Mouse (Mus musculus): ENCODE data around the gene Chka. TPM values are rescaled to one million over a fixed set of nuclear protein-coding genes. Genes with fewer than 3 reads are reported as not detected.

Gene Chka
- total RNA-seq, 1 experiment, result 79.6 TPM

- no peaks in the 10 kb centered on the region for H3K9me3 ChIP-seq (ENCODE audit: control insufficient read depth, insufficient read depth, low read depth, low read length)
- in situ Hi-C loops (cut with MboI; ENCODE audit: low sequenced_read_pairs in 2 of 2, unreplicated experiment in 2 of 2), result no loop called here
- peaks cover 6% of the 10 kb centered on the region; the same call in 1 of the 2 replicates for H3K36me3 ChIP-seq (ENCODE audit: control insufficient read depth, insufficient read depth, low read length, poor library complexity, severe bottlenecking)
- TF ChIP-seq HCFC1 (IDR thresholded peaks at IDR 0.05; ENCODE audit: borderline replicate concordance, insufficient read depth, low read length) (no peak), CHD2 (IDR thresholded peaks at IDR 0.05; ENCODE audit: low read depth, low read length) (no peak)
- peaks cover 0 to 2% of the 10 kb centered on the region in 2 experiments; a peak in 1 of 4 replicates for H3K4me1 ChIP-seq (ENCODE audit: control insufficient read depth in 2 of 2, insufficient read depth in 2 of 2, low read length in 2 of 2, poor library complexity in 1 of 2)
- DNase-seq (ENCODE audit: low read depth, low spot score), result no peak
- H3K27ac ChIP-seq (ENCODE audit: insufficient read depth, low read depth, low read length, poor library complexity, severe bottlenecking), result no peak overlapping the region
- H3K4me3 ChIP-seq (ENCODE audit: insufficient read depth in 1 of 2, low read depth in 1 of 2, low read length in 2 of 2, poor library complexity in 1 of 2, severe bottlenecking in 1 of 2), result no peak overlapping the region
- H3K9ac ChIP-seq (ENCODE audit: insufficient read depth, low read depth, low read length, poor library complexity, severe bottlenecking), result no peak overlapping the region
These were observed 35.7 kb upstream of the Chka start for GRCm38 (mm10) chr19:3815824-3816223.

- Histone ChIP-seq H3K9me3 (ENCODE audit: control insufficient read depth, insufficient read depth, low read depth, low read length) (no peaks in the 10 kb centered on the region), H3K27ac (ENCODE audit: insufficient read depth, low read depth, low read length, poor library complexity, severe bottlenecking) (no peak overlapping the region), H3K36me3 (ENCODE audit: control insufficient read depth, insufficient read depth, low read length, poor library complexity, severe bottlenecking) (peaks cover 4% of the 10 kb centered on the region; the same call in 1 of the 2 replicates), H3K4me3 (ENCODE audit: insufficient read depth in 1 of 2, low read depth in 1 of 2, low read length in 2 of 2, poor library complexity in 1 of 2, severe bottlenecking in 1 of 2) (no peak overlapping the region), H3K4me1 (ENCODE audit: control insufficient read depth in 2 of 2, insufficient read depth in 2 of 2, low read length in 2 of 2, poor library complexity in 1 of 2) (peaks cover 0 to 2% of the 10 kb centered on the region in 2 experiments; a peak in 1 of 4 replicates), H3K9ac (ENCODE audit: insufficient read depth, low read depth, low read length, poor library complexity, severe bottlenecking) (no peak overlapping the region)
- DNase-seq (ENCODE audit: low read depth, low spot score), result no peak
- TF ChIP-seq ZNF384 (IDR thresholded peaks at IDR 0.05; ENCODE audit: low read depth, low read length) (no peak), HCFC1 (IDR thresholded peaks at IDR 0.05; ENCODE audit: borderline replicate concordance, insufficient read depth, low read length) (no peak), CHD2 (IDR thresholded peaks at IDR 0.05; ENCODE audit: low read depth, low read length) (no peak), ZC3H11A (IDR thresholded peaks at IDR 0.05; ENCODE audit: borderline replicate concordance, low read depth, low read length) (no peak), MAFK (IDR thresholded peaks at IDR 0.05; ENCODE audit: insufficient read depth, low read depth, low read length) (no peak)
- in situ Hi-C loops (cut with MboI; ENCODE audit: low sequenced_read_pairs in 2 of 2, unreplicated experiment in 2 of 2), result no loop called here
These were observed 32.5 kb upstream of the Chka start for GRCm38 (mm10) chr19:3819080-3819479.

GRCm38 (mm10) chr19:3819899-3820444 is 31.6 kb upstream of the Chka start:
- Histone ChIP-seq H3K27ac (ENCODE audit: insufficient read depth, low read depth, low read length, poor library complexity, severe bottlenecking) (no peak overlapping the region), H3K9me3 (ENCODE audit: control insufficient read depth, insufficient read depth, low read depth, low read length) (no peaks in the 10 kb centered on the region), H3K9ac (ENCODE audit: insufficient read depth, low read depth, low read length, poor library complexity, severe bottlenecking) (no peak overlapping the region), H3K36me3 (ENCODE audit: control insufficient read depth, insufficient read depth, low read length, poor library complexity, severe bottlenecking) (peaks cover 2% of the 10 kb centered on the region; the same call in 1 of the 2 replicates), H3K4me1 (ENCODE audit: control insufficient read depth in 2 of 2, insufficient read depth in 2 of 2, low read length in 2 of 2, poor library complexity in 1 of 2) (peaks cover 0 to 2% of the 10 kb centered on the region in 2 experiments; a peak in 1 of 4 replicates), H3K4me3 (ENCODE audit: insufficient read depth in 1 of 2, low read depth in 1 of 2, low read length in 2 of 2, poor library complexity in 1 of 2, severe bottlenecking in 1 of 2) (no peak overlapping the region)
- in situ Hi-C loops (cut with MboI; ENCODE audit: low sequenced_read_pairs in 2 of 2, unreplicated experiment in 2 of 2), result no loop called here
- TF ChIP-seq HCFC1 (IDR thresholded peaks at IDR 0.05; ENCODE audit: borderline replicate concordance, insufficient read depth, low read length) (no peak), MAFK (IDR thresholded peaks at IDR 0.05; ENCODE audit: insufficient read depth, low read depth, low read length) (no peak), CHD2 (IDR thresholded peaks at IDR 0.05; ENCODE audit: low read depth, low read length) (no peak), ZNF384 (IDR thresholded peaks at IDR 0.05; ENCODE audit: low read depth, low read length) (no peak), ZC3H11A (IDR thresholded peaks at IDR 0.05; ENCODE audit: borderline replicate concordance, low read depth, low read length) (no peak)
- no peak for DNase-seq (ENCODE audit: low read depth, low spot score)

GRCm38 (mm10) chr19:3825044-3825443 is 26.5 kb upstream of the Chka start:
- no peak overlapping the region for H3K9ac ChIP-seq (ENCODE audit: insufficient read depth, low read depth, low read length, poor library complexity, severe bottlenecking)
- no peak for DNase-seq (ENCODE audit: low read depth, low spot score)
- TF ChIP-seq ZNF384 (IDR thresholded peaks at IDR 0.05; ENCODE audit: low read depth, low read length) (no peak), HCFC1 (IDR thresholded peaks at IDR 0.05; ENCODE audit: borderline replicate concordance, insufficient read depth, low read length) (no peak), CHD2 (IDR thresholded peaks at IDR 0.05; ENCODE audit: low read depth, low read length) (no peak), MAFK (IDR thresholded peaks at IDR 0.05; ENCODE audit: insufficient read depth, low read depth, low read length) (no peak), ZC3H11A (IDR thresholded peaks at IDR 0.05; ENCODE audit: borderline replicate concordance, low read depth, low read length) (no peak)
- H3K36me3 ChIP-seq (ENCODE audit: control insufficient read depth, insufficient read depth, low read length, poor library complexity, severe bottlenecking), result no peaks in the 10 kb centered on the region
- H3K27ac ChIP-seq (ENCODE audit: insufficient read depth, low read depth, low read length, poor library complexity, severe bottlenecking), result no peak overlapping the region
- H3K4me1 ChIP-seq (ENCODE audit: control insufficient read depth in 2 of 2, insufficient read depth in 2 of 2, low read length in 2 of 2, poor library complexity in 1 of 2), result no peaks in the 10 kb centered on the region
- H3K4me3 ChIP-seq (ENCODE audit: insufficient read depth in 1 of 2, low read depth in 1 of 2, low read length in 2 of 2, poor library complexity in 1 of 2, severe bottlenecking in 1 of 2), result no peak overlapping the region
- in situ Hi-C loops (cut with MboI; ENCODE audit: low sequenced_read_pairs in 2 of 2, unreplicated experiment in 2 of 2), result no loop called here
- no peaks in the 10 kb centered on the region for H3K9me3 ChIP-seq (ENCODE audit: control insufficient read depth, insufficient read depth, low read depth, low read length)

GRCm38 (mm10) chr19:3829863-3830262 is 21.7 kb upstream of the Chka start:
- H3K4me1 ChIP-seq (ENCODE audit: control insufficient read depth in 2 of 2, insufficient read depth in 2 of 2, low read length in 2 of 2, poor library complexity in 1 of 2), result peaks cover 0 to 5% of the 10 kb centered on the region in 2 experiments; a peak in 1 of 4 replicates
- no peak overlapping the region for H3K9ac ChIP-seq (ENCODE audit: insufficient read depth, low read depth, low read length, poor library complexity, severe bottlenecking)
- H3K36me3 ChIP-seq (ENCODE audit: control insufficient read depth, insufficient read depth, low read length, poor library complexity, severe bottlenecking), result no peaks in the 10 kb centered on the region
- no peak for TF ChIP-seq HCFC1 (IDR thresholded peaks at IDR 0.05; ENCODE audit: borderline replicate concordance, insufficient read depth, low read length)
- no peak for TF ChIP-seq ZC3H11A (IDR thresholded peaks at IDR 0.05; ENCODE audit: borderline replicate concordance, low read depth, low read length)
- no peak for TF ChIP-seq CHD2 (IDR thresholded peaks at IDR 0.05; ENCODE audit: low read depth, low read length)
- no peak for TF ChIP-seq MAFK (IDR thresholded peaks at IDR 0.05; ENCODE audit: insufficient read depth, low read depth, low read length)
- TF ChIP-seq ZNF384 (IDR thresholded peaks at IDR 0.05; ENCODE audit: low read depth, low read length), result no peak
- in situ Hi-C loops (cut with MboI; ENCODE audit: low sequenced_read_pairs in 2 of 2, unreplicated experiment in 2 of 2), result no loop called here
- DNase-seq (ENCODE audit: low read depth, low spot score), result no peak
- no peak overlapping the region for H3K27ac ChIP-seq (ENCODE audit: insufficient read depth, low read depth, low read length, poor library complexity, severe bottlenecking)
- no peaks in the 10 kb centered on the region for H3K9me3 ChIP-seq (ENCODE audit: control insufficient read depth, insufficient read depth, low read depth, low read length)
- no peak overlapping the region for H3K4me3 ChIP-seq (ENCODE audit: insufficient read depth in 1 of 2, low read depth in 1 of 2, low read length in 2 of 2, poor library complexity in 1 of 2, severe bottlenecking in 1 of 2)

Measured in ES-E14 (cell line).